Mouse (Mus musculus): ENCODE results near the gene Lmcd1. TPM values are rescaled to one million over a fixed set of nuclear protein-coding genes. Genes with fewer than 3 reads are reported as not detected.

Gene Lmcd1
- polyA plus RNA-seq, 1 experiment from 2014 or later: 1.2 TPM

DNA sequence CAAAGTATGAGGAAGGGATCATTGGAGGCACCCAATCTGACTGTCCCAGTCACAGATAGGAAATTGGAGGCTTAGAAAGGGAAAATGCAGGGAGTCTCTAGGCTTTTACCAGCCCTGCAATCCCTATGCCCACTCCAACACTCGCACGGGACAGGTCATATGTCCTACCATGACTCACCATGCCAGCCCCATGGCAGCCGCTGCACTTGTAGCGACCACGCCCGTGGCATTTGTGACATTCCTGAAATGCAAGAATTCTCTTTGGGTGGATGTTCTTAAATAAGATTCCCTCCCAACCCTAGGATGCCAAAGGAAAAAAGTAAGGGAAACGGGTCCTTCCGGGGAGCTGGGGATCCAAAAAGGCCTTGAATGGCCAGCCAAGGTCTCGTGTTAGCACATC, 105.5 kb downstream of the Lmcd1 start:
- H3K9ac ChIP-seq (ENCODE audit: low read depth, low read length): no peak overlapping the region
- H3K4me1 ChIP-seq (replicated peaks; ENCODE audit: control insufficient read depth, insufficient read depth, low read length): no peaks in the 10 kb centered on the region
- H3K36me3 ChIP-seq (ENCODE audit: control insufficient read depth, insufficient read depth, low read length): no peaks in the 10 kb centered on the region
- no peak overlapping the region for H3K27ac ChIP-seq (ENCODE audit: low read depth, low read length)
- no peak overlapping the region for H3K4me2 ChIP-seq
- H3K9me3 ChIP-seq (ENCODE audit: control insufficient read depth, low read length): no peaks in the 10 kb centered on the region
- 90% methylated on average over 9 of the region's 9 CpGs for WGBS
- no peak for DNase-seq (ENCODE audit: low spot score)
- no peak for ATAC-seq (replicated peaks; ENCODE audit: low FRiP score)
- H3K4me3 ChIP-seq (ENCODE audit: low read depth, low read length): no peak overlapping the region
- no peaks in the 10 kb centered on the region for H3K27me3 ChIP-seq (replicated peaks; ENCODE audit: control insufficient read depth, insufficient read depth, low read length)

Other genes starting within 250 kb of the Lmcd1 start
- gene Ssu2, start 114.3 kb downstream of the Lmcd1 start, polyA plus RNA-seq (2014; fragmentation: Nextera tagmentation; extraction: Ambion mirVana): 0.13 and 0.49 TPM in 2 replicates
- 0.52 TPM in 1 of 2 replicates, not detected in the other for gene Cav3, start 185.7 kb downstream of the Lmcd1 start, polyA plus RNA-seq (2014; fragmentation: Nextera tagmentation; extraction: Ambion mirVana)
- gene Oxtr, start 216.2 kb downstream of the Lmcd1 start, polyA plus RNA-seq (2014; fragmentation: Nextera tagmentation; extraction: Ambion mirVana): 0.04 TPM in 1 of 2 replicates, not detected in the other

Data from liver, embryonic 11.5 days (tissue).